Mouse (Mus musculus): ENCODE measurements around the gene Arhgap30. TPM values are rescaled to one million over a fixed set of nuclear protein-coding genes. Genes with fewer than 3 reads are reported as not detected.

Gene Arhgap30
- total RNA-seq, 2 experiments from 2014 or later, result 0.49 to 0.86 TPM

GRCm38 (mm10) chr1:171432158-171432557, 43.4 kb downstream of the Arhgap30 start:
- DNase-seq, result no peak

GRCm38 (mm10) chr1:171435288-171435814, 46.6 kb downstream of the Arhgap30 start:
- DNase-seq, result no peak

GRCm38 (mm10) chr1:171435974-171436373, 47.2 kb downstream of the Arhgap30 start:
- no peak for DNase-seq

GRCm38 (mm10) chr1:171437264-171438013, 48.7 kb downstream of the Arhgap30 start, which contains the start of gene F11r:
F11r (plus strand) TSS chr1:171437535.
- peak; percentile 48 for DNase-seq

GRCm38 (mm10) chr1:171438014-171438670, 49.4 kb downstream of the Arhgap30 start:
- DNase-seq, result no peak

GRCm38 (mm10) chr1:171439072-171439471, 50.3 kb downstream of the Arhgap30 start:
- no peak for DNase-seq

- DNase-seq, result peak; percentile 30
Observed at GRCm38 (mm10) chr1:171440025-171440725, 51.4 kb downstream of the Arhgap30 start.

- no peak for DNase-seq
Observed at GRCm38 (mm10) chr1:171441466-171442412, 53.0 kb downstream of the Arhgap30 start.

GRCm38 (mm10) chr1:171442413-171442760, 53.6 kb downstream of the Arhgap30 start:
- no peak for DNase-seq

- no peak for DNase-seq
Observed at GRCm38 (mm10) chr1:171445050-171445449, 56.3 kb downstream of the Arhgap30 start.

GRCm38 (mm10) chr1:171446854-171447253, 58.1 kb downstream of the Arhgap30 start:
- no peak for DNase-seq

GRCm38 (mm10) chr1:171447692-171448091, 58.9 kb downstream of the Arhgap30 start:
- DNase-seq, result no peak

- DNase-seq, result no peak
Observed at GRCm38 (mm10) chr1:171450062-171450461, 61.3 kb downstream of the Arhgap30 start.

- no peak for DNase-seq
Observed at GRCm38 (mm10) chr1:171451001-171451400, 62.2 kb downstream of the Arhgap30 start.

- DNase-seq, result no peak
Observed at GRCm38 (mm10) chr1:171452522-171452921, 63.8 kb downstream of the Arhgap30 start.

- no peak for DNase-seq
Observed at GRCm38 (mm10) chr1:171452923-171453322, 64.2 kb downstream of the Arhgap30 start.

- no peak for DNase-seq
Observed at GRCm38 (mm10) chr1:171454926-171455325, 66.2 kb downstream of the Arhgap30 start.

- DNase-seq, result no peak
Observed at GRCm38 (mm10) chr1:171457568-171457967, 68.8 kb downstream of the Arhgap30 start.

- DNase-seq, result no peak
Observed at GRCm38 (mm10) chr1:171459791-171460190, 71.0 kb downstream of the Arhgap30 start.
